8 mouse cellular contexts compared by ENCODE assay signal in the genomic region with DNA sequence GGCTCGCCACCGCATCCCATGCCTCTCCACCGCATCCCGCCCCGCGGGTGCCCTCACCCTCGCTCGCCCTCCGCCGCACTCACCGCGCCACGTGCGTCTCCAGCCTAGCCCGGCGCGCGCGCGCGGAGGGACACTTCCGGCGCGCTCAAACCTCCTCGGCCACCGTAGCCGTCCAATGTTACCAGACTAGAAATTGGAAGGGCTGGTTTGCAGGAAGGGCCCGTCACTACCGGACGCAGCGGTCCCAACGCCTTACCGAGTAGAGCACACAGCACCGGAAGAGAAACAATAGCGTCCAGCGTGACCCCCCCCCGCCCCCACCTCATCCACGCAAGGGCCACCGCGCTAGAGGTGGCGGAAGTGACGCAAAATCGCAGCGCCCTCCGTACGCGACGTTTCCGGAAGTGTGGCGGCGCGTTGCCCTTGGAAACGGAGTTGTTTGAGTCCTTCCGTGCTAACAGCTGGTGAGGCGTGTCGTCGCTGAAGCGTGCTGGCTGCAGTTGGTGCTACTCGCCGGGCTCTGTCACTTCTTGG. TPM values are rescaled to one million over a fixed set of nuclear protein-coding genes. Genes with fewer than 3 reads are reported as not detected.
DNase-seq lines count a peak whose midpoint lies in the region; ATAC-seq lines count a peak whose summit lies in the region.

Gar1 (minus strand) TSS at position 362 of the 534 bp plus-strand sequence.

- H3K4me1 ChIP-seq in hindbrain, embryonic 12.5 days = peaks cover 11% of the 10 kb centered on the region

- H3K9me3 ChIP-seq in hindbrain, embryonic 12.5 days (replicated peaks) = no peaks in the 10 kb centered on the region

- H3K36me3 ChIP-seq in hindbrain, embryonic 12.5 days = peaks cover 5% of the 10 kb centered on the region; the same call in 1 of the 2 replicates

- under 1% methylated on average over 60 of the region's 60 CpGs for WGBS in hindbrain, embryonic 12.5 days

- H3K27ac ChIP-seq in hindbrain, embryonic 12.5 days = peak within 1 kb of the TSS; percentile 93

- H3K4me2 ChIP-seq in hindbrain, embryonic 12.5 days (replicated peaks) = peak within 1 kb of the TSS; percentile 64

- ATAC-seq in hindbrain, embryonic 12.5 days (ENCODE audit: low FRiP score) = peak; percentile 95

- peak; percentile 98 for DNase-seq in NIH3T3 (ENCODE audit: low read depth)
- peak; percentile 97 to 98 for DNase-seq in cerebellum, postnatal 10 days
- DNase-seq in frontal cortex, postnatal 10 days (ENCODE audit: low spot score in 2 of 2) = peak; percentile 92 to 94
- DNase-seq in layer of hippocampus, postnatal 14 days (ENCODE audit: low spot score in 2 of 2) = peak; percentile 96 to 97
- DNase-seq in lung, postnatal 14 days = peak; percentile 97
- DNase-seq in retina, adult 2 months (ENCODE audit: low read depth, low spot score) = peak; percentile 95
- peak; percentile 91 to 93 for DNase-seq in thymus, postnatal 36 days

- H3K27me3 ChIP-seq in hindbrain, embryonic 12.5 days = no peaks in the 10 kb centered on the region

- peak within 1 kb of the TSS; percentile 76 for H3K9ac ChIP-seq in hindbrain, embryonic 12.5 days

- H3K4me3 ChIP-seq in hindbrain, embryonic 12.5 days = peak within 1 kb of the TSS; percentile 90

RNA-seq across cellular contexts. Expression of gene Gar1, which starts in this region (rescaled TPM):
- polyA plus RNA-seq in hindbrain, embryonic 12.5 days (2016; fragmentation: Nextera tagmentation; extraction: Ambion mirVana) = 77.1 and 80.8 TPM in 2 replicates
- 10 to 100 TPM; 45.3 to 50.9 TPM for total RNA-seq in layer of hippocampus, postnatal 14 days (2021)

Comparison
In these comparisons a context has a peak if more than half of its experiments do, and no peak if none do; other contexts are left out.
1. Peak in every context shown above with its lines: DNase-seq, ATAC-seq, H3K4me3 ChIP-seq and H3K27ac ChIP-seq.